Mouse (Mus musculus) lung, postnatal 14 days (tissue): ENCODE measurements around the gene Gm10681.
"Not testable (repeated sequence)": the region's sequence is repeated elsewhere in the genome, so short reads cannot be mapped to it uniquely, and the experiment has no call there.

Experiments used
- DNase-seq: peaks from one replicate; pipeline ENCODE4 v3.0.0; 2021

The Gm10681 gene

GRCm38 (mm10) chr3:98507229-98507628, 81.4 kb downstream of the Gm10681 start:
- not testable (repeated sequence) for DNase-seq
